Mouse (Mus musculus) T-cell, adult 2 months (primary cell): ENCODE measurements around the gene Mob3c.

ENCODE experiments used
- DNase-seq: peaks from one replicate; pipeline ENCODE4 v3.0.0; 2022; ENCODE audit warnings: low spot score

The Mob3c gene

DNA sequence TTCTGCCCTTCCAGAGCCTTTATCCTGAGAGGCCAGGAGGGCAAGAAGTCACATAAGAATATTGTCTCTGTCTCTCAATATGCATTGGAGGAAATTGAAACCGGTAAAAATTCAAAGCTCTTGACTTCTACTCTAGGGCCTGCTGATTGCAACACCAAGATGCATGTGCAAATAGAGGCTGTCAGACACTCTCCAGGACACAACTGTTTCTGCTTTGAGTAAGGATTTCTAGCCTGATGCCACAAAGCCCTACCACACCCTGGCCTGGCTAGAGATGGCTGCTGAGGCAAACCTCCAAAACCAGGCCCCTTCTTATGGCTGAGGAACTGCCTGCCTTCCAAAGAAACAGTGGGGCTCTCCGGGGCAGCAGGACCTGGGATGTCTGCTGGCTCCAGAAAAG is 7.7 kb downstream of the Mob3c start:
- DNase-seq: no peak

DNA sequence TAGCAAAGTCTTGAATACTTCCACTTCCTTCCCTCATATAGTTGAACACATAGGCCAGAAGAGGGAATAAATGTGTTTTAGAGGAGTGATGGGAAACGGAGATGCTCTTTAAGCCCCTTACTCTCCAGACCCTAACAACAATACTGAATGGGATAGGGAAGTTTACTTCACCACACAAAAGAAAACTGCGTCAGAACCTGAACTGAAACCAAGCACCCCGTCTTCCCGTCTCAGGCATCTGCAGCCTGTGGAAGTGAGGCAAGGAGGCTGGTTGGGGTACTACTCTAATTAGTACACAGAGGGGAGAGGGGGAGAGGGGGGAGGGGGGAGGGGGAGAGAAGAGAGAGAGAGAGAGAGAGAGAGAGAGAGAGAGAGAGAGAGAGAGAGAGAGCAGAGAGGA is 10.3 kb downstream of the Mob3c start:
- DNase-seq: no peak

DNA sequence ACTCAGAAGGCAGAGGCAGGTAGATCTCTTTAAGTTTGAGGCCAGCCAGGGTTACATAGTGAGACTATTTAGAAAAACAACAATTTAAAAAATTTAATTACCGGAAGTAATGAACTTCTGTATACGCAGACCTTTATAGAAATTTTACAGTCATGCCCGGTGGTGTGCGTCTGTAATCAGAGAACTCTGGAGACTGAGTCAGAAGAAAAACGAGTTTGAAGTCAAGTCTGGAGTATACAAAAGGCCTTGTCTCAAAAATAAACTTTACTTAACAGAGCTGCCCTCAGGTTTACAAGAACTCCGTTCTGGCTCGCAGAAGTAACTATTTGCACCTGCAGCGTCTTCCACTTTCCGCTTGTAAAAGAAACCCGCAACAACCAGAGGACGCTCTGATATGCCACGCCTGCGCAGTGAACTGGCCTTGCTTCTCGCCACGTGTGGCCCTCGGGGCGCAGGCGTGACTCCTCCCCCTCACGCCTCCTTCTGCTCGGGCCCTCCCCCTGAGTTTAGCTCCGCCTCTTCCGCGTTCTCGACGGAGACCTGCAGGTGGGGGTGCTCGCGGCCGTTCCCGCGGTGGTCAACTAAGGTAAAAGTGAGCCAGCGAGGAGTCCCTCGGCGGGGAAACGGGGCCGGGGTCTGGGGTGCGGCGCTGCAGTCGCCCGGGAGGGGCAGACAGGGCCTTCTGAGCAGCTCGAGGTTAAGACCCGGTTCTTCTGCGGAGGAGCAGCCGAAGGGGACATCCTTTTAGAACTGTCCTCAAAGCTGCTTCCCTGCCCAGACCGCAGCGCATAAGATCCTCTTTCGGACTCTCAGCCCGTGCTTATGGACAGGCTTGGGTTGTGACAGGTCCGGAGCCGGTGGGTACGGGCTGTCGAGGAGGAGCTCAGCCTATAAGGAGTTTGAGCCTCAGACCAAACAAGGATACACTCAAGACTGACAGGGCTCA is 11.1 kb downstream of the Mob3c start, which contains the start of gene Mknk1:
Gene Mknk1, plus strand, starts transcription at position 503 of the 946 bp plus-strand sequence.
- peak; percentile 94 for DNase-seq

- DNase-seq: no peak
These were observed 12.1 kb downstream of the Mob3c start for GRCm38 (mm10) chr4:115839956-115840355.

- DNase-seq: no peak
These were observed 12.9 kb downstream of the Mob3c start for GRCm38 (mm10) chr4:115840842-115841241.

GRCm38 (mm10) chr4:115846656-115847055 is 18.8 kb downstream of the Mob3c start:
- no peak for DNase-seq

DNA sequence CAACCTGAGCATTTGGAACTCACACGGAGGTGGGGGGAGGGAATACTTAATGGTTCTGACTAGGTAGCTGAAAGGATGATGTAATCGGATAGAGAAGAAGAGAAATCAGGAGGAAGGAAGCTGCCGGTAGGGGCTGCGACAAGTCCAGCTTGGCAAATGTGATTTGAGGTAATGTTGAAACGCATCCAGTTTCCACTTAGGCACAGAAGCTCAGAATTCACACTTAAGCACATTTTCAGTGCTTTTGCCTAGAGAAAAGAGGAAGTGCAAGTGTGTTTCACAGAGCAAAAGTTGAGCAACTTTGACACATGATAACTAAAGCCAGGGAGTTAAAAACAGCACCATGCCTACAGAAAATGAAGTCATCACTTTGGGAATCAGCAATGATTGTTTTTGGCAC is 19.5 kb downstream of the Mob3c start:
- DNase-seq: no peak

GRCm38 (mm10) chr4:115848083-115848482 is 20.2 kb downstream of the Mob3c start:
- no peak for DNase-seq

DNA sequence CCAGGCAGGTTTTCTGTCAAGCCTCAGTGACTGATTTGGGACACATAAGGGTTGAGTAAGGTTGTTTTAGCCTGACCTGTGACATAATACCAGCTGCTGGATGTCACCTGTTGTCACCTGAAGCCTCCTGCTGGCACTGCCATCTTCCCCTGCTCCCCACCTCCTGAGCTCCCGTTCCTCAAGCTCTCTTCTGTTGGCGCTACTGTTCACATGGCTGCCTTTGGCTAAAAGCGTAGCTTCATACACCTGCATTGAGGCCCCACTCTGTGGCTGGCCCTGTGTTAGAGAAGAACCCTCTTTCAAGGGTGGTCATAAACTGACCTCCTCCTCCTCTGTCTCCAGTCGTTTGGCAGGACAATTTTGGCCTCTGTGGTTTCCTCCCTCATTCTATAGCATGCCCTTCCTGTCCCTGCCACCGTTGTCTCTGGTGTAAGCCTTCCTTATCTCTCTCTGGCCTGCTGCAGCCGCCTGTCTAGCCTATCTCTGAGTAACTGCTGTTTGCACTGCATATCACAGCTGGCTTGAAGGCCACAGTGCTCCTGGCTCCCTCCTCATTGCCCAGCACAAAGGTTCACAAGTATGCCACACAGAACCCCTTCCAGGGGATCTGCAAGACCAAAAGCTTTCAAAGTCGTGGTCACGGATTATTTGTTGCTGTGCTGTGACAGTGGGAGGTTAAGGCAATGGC is 21.2 kb downstream of the Mob3c start:
- no peak for DNase-seq

DNA sequence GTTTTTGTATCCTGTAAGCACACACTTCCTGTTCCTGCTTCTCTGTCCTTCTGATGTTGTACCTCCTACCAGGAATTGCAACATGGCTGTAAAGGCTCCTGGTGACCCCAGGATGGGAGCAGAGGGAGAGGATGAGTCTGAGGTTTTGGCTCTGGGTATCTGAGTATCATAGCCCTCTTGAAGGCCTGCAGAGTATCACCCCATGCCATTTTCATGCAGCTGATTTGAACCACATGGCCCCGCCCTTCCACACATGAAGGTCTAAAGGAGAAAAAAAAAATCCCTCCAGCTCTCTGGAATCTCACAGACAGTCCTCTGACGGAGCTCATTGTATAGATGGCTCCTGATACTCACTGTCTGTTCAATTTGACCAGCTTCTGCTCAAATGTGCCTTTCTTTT is 22.2 kb downstream of the Mob3c start:
- DNase-seq: no peak

DNA sequence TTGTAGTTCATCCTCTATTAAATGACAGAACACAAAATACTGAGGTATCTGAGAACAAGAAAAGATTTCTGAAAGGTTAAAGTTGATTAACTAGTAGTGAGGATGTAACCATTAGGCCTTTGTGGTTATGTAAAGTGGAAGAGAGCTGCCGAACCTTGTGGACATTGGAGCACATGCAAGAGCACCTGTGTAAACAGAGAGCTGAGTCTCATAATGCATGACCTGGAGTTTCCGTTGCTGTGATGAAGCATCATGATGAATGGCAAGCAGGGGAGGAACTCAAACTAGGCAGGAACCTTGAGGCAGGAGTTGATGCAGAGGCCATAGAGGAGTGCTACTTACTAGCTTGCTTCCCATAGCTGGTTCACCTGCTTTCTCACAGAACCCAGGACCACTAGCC is 22.7 kb downstream of the Mob3c start:
- no peak for DNase-seq

DNA sequence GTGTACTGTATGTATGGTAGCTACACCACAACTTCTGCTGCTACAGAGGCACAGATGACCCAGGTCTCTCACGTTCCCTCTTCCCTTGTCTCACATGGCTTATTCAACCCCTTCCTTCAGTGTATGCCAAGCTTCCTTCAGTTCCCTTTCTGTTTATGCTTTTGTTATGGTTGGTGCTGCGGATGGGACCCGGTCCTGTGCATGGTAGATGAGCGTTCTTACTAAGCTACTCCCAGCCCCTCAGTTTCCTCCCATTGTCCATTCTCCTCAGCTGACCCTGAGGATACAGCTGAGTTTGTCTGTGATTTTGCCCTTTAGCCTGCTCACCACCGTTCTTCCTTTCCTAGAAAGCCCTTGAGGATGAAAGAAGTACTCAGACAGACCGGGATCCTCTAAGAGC is 23.7 kb downstream of the Mob3c start:
- no peak for DNase-seq

DNA sequence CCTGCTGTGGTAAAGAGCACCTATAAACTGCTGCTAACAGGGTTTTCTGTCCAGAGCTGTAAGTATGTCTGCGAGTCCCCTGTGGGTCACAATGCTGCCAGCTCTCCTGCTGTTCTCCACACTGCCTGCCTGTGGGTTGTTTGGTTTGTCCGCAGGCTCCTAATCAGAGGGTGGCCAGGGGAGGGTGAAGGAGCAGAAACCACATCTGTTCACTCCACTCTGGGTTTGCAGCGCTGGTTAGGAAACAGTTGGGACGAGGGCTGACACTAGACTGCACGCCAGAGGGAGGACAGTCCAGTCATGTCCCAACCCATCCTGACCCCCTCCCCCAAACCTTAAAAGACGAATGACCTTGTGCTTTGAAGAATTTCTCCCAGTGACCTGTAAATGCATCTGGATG is 27.2 kb downstream of the Mob3c start:
- no peak for DNase-seq

DNA sequence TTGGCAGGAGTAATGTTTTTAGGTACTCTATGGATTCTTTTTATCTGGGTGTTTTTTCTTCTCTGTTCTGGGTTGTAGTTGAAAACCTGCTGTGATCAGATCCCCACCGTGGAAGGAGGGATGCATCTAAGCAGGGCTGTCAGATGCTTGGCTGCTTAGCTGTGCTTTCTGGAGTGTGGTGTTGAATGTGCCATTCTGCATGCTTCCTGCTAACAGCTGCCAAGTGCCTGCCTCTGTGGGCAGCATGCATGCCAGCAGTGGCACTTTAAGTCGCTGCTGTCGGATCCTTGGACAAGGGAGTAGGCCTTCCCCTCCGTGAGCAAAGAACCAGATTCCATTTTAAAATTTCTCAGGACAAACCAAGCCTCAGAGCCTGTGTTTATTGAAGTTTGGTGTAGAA is 27.7 kb downstream of the Mob3c start:
- DNase-seq: no peak

GRCm38 (mm10) chr4:115856282-115856681 is 28.4 kb downstream of the Mob3c start:
- no peak for DNase-seq

- no peak for DNase-seq
These were observed 29.5 kb downstream of the Mob3c start for GRCm38 (mm10) chr4:115857293-115857883.

- no peak for DNase-seq
These were observed 35.5 kb downstream of the Mob3c start for GRCm38 (mm10) chr4:115863352-115863751.

DNA sequence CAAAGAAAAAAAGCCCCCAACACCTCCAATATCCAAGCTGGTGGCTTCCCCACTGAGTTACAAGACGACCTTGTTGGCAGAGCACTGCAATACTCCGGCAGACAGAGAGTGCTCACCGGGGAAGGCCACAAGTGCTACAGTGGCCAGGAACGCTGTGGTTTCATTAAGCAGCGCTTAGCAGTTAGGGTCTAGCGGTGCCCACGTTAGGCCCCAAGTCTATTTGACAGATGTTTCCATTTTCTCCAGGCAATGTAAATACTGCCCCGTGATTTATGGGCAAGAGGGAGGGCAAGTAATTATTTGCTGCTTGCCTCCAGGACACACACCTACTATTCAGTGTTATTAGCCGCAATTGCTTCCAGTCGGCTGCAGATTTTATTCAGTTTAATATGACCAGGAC is 36.0 kb downstream of the Mob3c start:
- no peak for DNase-seq

DNA sequence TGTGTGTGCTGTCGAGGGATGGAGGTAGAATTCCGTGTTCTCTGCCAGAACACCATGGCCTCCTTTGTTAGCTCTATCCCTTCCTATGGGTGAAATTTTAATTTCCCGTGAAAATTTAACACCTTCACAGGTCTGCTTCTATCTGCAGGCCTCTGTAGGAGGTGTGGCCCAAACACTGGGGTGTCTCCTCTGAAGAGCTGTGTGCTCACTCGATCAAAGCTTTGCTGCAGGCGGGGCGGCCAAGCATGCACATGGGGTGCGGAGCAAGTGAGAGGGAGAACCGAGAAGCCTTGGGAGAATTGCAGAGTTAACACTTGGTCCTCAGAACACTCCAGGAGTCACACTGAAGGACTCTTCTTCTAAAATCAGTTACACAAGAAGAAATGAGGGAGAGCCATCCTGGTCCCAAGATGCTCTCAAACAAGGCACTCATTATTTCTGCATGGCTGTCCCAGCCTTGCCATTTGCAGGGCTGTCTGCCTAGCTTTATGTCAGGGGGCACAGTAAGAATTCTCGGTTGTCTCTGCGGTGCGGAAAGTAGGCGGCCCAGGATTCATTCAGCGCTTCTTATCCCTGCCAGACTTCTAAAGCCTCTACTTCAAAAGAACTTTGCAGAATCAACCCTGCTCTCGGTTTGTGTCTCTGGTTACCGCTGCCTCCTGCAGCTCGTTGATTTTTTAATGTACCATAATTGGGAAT is 41.8 kb downstream of the Mob3c start:
- DNase-seq: no peak

- DNase-seq: no peak
These were observed 45.3 kb downstream of the Mob3c start for GRCm38 (mm10) chr4:115873231-115873630.

DNA sequence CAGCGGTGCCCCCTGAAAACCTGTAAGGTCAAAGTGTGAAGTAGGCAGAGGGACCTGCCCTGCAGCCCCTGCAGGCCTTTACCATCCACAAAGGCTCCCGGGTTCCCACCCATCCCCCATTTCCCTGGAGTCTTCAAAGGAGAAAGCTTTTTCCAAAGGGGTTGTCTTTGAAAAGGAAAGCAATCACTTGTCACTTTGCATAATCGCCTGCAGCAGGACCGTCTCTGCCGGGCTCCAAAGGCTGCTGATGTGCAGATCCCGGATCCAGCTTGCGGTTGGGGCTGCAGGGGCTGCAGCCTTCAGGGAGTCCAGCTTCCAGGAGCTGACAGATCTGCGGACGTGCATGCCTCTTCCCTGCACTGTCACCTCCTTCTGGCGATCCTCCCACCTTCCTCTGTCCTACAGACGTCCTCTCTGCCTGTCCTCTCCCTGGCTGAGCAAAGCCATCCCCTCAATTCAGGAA is 50.4 kb downstream of the Mob3c start:
- DNase-seq: no peak

- DNase-seq: no peak
These were observed 50.9 kb downstream of the Mob3c start for GRCm38 (mm10) chr4:115878828-115879227.
